Mouse (Mus musculus) E14TG2a.4 (cell line): ENCODE results near the gene Gm11172.

Experiments
- CTCF ChIP-seq: conservative IDR thresholded peaks from 2 replicates; pipeline ENCODE4 v1.5.1; 2014; ENCODE audit warnings: low read length
- POU5F1 ChIP-seq: IDR thresholded peaks from 2 replicates; pipeline ENCODE4 v1.6.1; 2014; ENCODE audit warnings: low read length, borderline replicate concordance

DNA sequence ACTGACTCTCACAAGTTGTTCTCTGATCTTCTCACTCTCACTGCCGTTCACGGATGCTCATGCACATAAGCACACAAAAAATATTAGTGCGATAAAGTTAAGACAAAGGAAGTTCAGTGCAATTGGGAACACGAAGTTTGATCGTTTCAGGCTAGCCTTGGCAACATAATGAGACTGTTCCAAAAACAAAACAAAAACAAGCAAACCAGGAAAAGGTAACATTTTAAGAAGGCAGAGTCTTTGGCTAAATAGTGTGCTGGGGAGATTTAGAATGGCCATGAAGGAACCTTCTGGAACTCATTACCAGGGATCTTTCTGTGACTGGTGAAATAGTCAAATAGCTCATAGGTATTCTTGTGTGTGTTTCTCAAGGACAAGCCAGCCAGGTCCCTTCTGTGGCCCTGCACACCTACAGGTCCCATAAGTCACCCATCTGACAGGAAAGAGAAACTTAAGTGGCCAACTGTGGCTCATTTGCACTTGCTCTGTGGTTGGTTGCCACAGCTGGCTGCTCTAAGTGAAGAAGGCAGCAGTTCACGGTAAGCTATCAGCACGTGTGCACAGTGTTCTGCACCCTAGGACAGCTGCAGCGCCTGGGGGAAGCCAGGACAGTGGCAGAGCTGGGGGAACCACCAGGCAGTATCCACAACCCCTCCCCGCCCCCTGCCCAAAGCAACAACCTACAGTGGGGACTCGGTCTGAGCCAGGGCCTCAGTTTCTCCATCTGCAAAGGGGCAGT lies 6.8 kb upstream of the Gm11172 start, which contains the start of gene Prm1:
- TF ChIP-seq CTCF (no peak), POU5F1 (no peak)
